Mouse (Mus musculus): ENCODE data around the gene Arhgef16. TPM values are rescaled to one million over a fixed set of nuclear protein-coding genes. Genes with fewer than 3 reads are reported as not detected.

The Arhgef16 gene
- total and polyA plus RNA-seq, 3 experiments: 0.36 to 1.2 (median 0.39) TPM

- Histone ChIP-seq H3K9ac (ENCODE audit: low read depth, low read length) (no peak overlapping the region), H3K36me3 (ENCODE audit: control insufficient read depth, insufficient read depth, low read length) (no peaks in the 10 kb centered on the region), H3K27ac (no peak overlapping the region), H3K4me3 (no peak overlapping the region), H3K79me2 (replicated peaks; ENCODE audit: control insufficient read depth, insufficient read depth, low read length) (no peaks in the 10 kb centered on the region), H3K4me1 (ENCODE audit: control insufficient read depth, insufficient read depth, low read length) (no peaks in the 10 kb centered on the region), H3K27me3 (ENCODE audit: control insufficient read depth, insufficient read depth, low read length) (no peaks in the 10 kb centered on the region)
- intact Hi-C loops (cut with DNase I): no loop called here
- DNase-seq: no peak
- TF ChIP-seq EP300 (IDR thresholded peaks at IDR 0.05; ENCODE audit: insufficient read depth, low read depth, low read length) (no peak), CTCF (IDR thresholded peaks at IDR 0.05) (no peak), POLR2A (IDR thresholded peaks at IDR 0.05; ENCODE audit: insufficient read depth, low read depth, low read length) (no peak)
- 48% methylated on average over 9 of the region's 9 CpGs for WGBS
Observed at GRCm38 (mm10) chr4:154279481-154279880, 22.0 kb downstream of the Arhgef16 start.

- Histone ChIP-seq H3K27ac (no peak overlapping the region), H3K27me3 (ENCODE audit: control insufficient read depth, insufficient read depth, low read length) (no peaks in the 10 kb centered on the region), H3K9ac (ENCODE audit: low read depth, low read length) (no peak overlapping the region), H3K36me3 (ENCODE audit: control insufficient read depth, insufficient read depth, low read length) (no peaks in the 10 kb centered on the region), H3K4me1 (ENCODE audit: control insufficient read depth, insufficient read depth, low read length) (no peaks in the 10 kb centered on the region), H3K4me3 (no peak overlapping the region), H3K79me2 (replicated peaks; ENCODE audit: control insufficient read depth, insufficient read depth, low read length) (no peaks in the 10 kb centered on the region)
- TF ChIP-seq POLR2A (IDR thresholded peaks at IDR 0.05; ENCODE audit: insufficient read depth, low read depth, low read length) (no peak), CTCF (IDR thresholded peaks at IDR 0.05) (peak; percentile 90)
- intact Hi-C loops (cut with DNase I): loop anchor here (1.0 kb wide), 1 partner anchor 110 kb away; no protein-coding TSS in a partner anchor
- peak in 1 of 2 experiments; percentile 23 for DNase-seq
- WGBS: 49% methylated on average over 3 of the region's 3 CpGs
Observed at GRCm38 (mm10) chr4:154273000-154273399, 28.5 kb downstream of the Arhgef16 start.

GRCm38 (mm10) chr4:154269520-154269919 is 32.0 kb downstream of the Arhgef16 start:
- 64% methylated on average over 10 of the region's 10 CpGs for WGBS

GRCm38 (mm10) chr4:154267511-154267910 is 34.0 kb downstream of the Arhgef16 start:
- H3K4me1 ChIP-seq (ENCODE audit: control insufficient read depth, insufficient read depth, low read length): no peaks in the 10 kb centered on the region
- TF ChIP-seq POLR2A (IDR thresholded peaks at IDR 0.05; ENCODE audit: insufficient read depth, low read depth, low read length) (no peak), EP300 (IDR thresholded peaks at IDR 0.05; ENCODE audit: insufficient read depth, low read depth, low read length) (no peak), CTCF (IDR thresholded peaks at IDR 0.05) (no peak)
- WGBS: 75% methylated on average over 6 of the region's 6 CpGs
- no peak overlapping the region for H3K4me3 ChIP-seq
- intact Hi-C loops (cut with DNase I): no loop called here
- H3K79me2 ChIP-seq (replicated peaks; ENCODE audit: control insufficient read depth, insufficient read depth, low read length): no peaks in the 10 kb centered on the region
- H3K27me3 ChIP-seq (ENCODE audit: control insufficient read depth, insufficient read depth, low read length): no peaks in the 10 kb centered on the region
- H3K36me3 ChIP-seq (ENCODE audit: control insufficient read depth, insufficient read depth, low read length): no peaks in the 10 kb centered on the region
- H3K27ac ChIP-seq: no peak overlapping the region
- DNase-seq: no peak
- H3K9ac ChIP-seq (ENCODE audit: low read depth, low read length): no peak overlapping the region

More at GRCm38 (mm10) chr4:154269520-154269919, 32.0 kb downstream of the Arhgef16 start:
- no peaks in the 10 kb centered on the region for H3K36me3 ChIP-seq (ENCODE audit: control insufficient read depth, insufficient read depth, low read length)
- TF ChIP-seq POLR2A (IDR thresholded peaks at IDR 0.05; ENCODE audit: insufficient read depth, low read depth, low read length) (no peak), CTCF (IDR thresholded peaks at IDR 0.05) (no peak), EP300 (IDR thresholded peaks at IDR 0.05; ENCODE audit: insufficient read depth, low read depth, low read length) (no peak)
- no peaks in the 10 kb centered on the region for H3K4me1 ChIP-seq (ENCODE audit: control insufficient read depth, insufficient read depth, low read length)
- intact Hi-C loops (cut with DNase I): no loop called here
- H3K79me2 ChIP-seq (replicated peaks; ENCODE audit: control insufficient read depth, insufficient read depth, low read length): no peaks in the 10 kb centered on the region
- no peak overlapping the region for H3K9ac ChIP-seq (ENCODE audit: low read depth, low read length)
- no peaks in the 10 kb centered on the region for H3K27me3 ChIP-seq (ENCODE audit: control insufficient read depth, insufficient read depth, low read length)
- no peak overlapping the region for H3K4me3 ChIP-seq
- DNase-seq: no peak
- H3K27ac ChIP-seq: no peak overlapping the region

GRCm38 (mm10) chr4:154262071-154262470 is 39.4 kb downstream of the Arhgef16 start:
- Histone ChIP-seq H3K9ac (ENCODE audit: low read depth, low read length) (no peak overlapping the region), H3K4me3 (no peak overlapping the region), H3K36me3 (ENCODE audit: control insufficient read depth, insufficient read depth, low read length) (no peaks in the 10 kb centered on the region), H3K79me2 (replicated peaks; ENCODE audit: control insufficient read depth, insufficient read depth, low read length) (no peaks in the 10 kb centered on the region), H3K27me3 (ENCODE audit: control insufficient read depth, insufficient read depth, low read length) (no peaks in the 10 kb centered on the region), H3K27ac (no peak overlapping the region), H3K4me1 (ENCODE audit: control insufficient read depth, insufficient read depth, low read length) (no peaks in the 10 kb centered on the region)
- intact Hi-C loops (cut with DNase I): no loop called here
- 40% methylated on average over 4 of the region's 4 CpGs for WGBS
- no peak for DNase-seq
- TF ChIP-seq POLR2A (IDR thresholded peaks at IDR 0.05; ENCODE audit: insufficient read depth, low read depth, low read length) (no peak), EP300 (IDR thresholded peaks at IDR 0.05; ENCODE audit: insufficient read depth, low read depth, low read length) (no peak), CTCF (IDR thresholded peaks at IDR 0.05) (no peak)

GRCm38 (mm10) chr4:154260755-154261154 is 40.7 kb downstream of the Arhgef16 start:
- Histone ChIP-seq H3K9ac (ENCODE audit: low read depth, low read length) (no peak overlapping the region), H3K4me3 (no peak overlapping the region), H3K36me3 (ENCODE audit: control insufficient read depth, insufficient read depth, low read length) (no peaks in the 10 kb centered on the region), H3K27ac (no peak overlapping the region), H3K79me2 (replicated peaks; ENCODE audit: control insufficient read depth, insufficient read depth, low read length) (no peaks in the 10 kb centered on the region), H3K4me1 (ENCODE audit: control insufficient read depth, insufficient read depth, low read length) (no peaks in the 10 kb centered on the region), H3K27me3 (ENCODE audit: control insufficient read depth, insufficient read depth, low read length) (no peaks in the 10 kb centered on the region)
- intact Hi-C loops (cut with DNase I): no loop called here
- TF ChIP-seq POLR2A (IDR thresholded peaks at IDR 0.05; ENCODE audit: insufficient read depth, low read depth, low read length) (no peak), CTCF (IDR thresholded peaks at IDR 0.05) (no peak), EP300 (IDR thresholded peaks at IDR 0.05; ENCODE audit: insufficient read depth, low read depth, low read length) (no peak)
- 90% methylated on average over 5 of the region's 5 CpGs for WGBS
- DNase-seq: no peak

Measured in heart, adult 2 months (tissue).